Mouse (Mus musculus) ES-Bruce4 (cell line): ENCODE results near the gene Kif3a.

Experiments used
- CTCF ChIP-seq: IDR thresholded peaks from one replicate; pipeline ENCODE4 v1.8.1; 2011; ENCODE audit warnings: low read depth, low read length
- EP300 ChIP-seq: IDR thresholded peaks from 2 replicates; pipeline ENCODE4 v1.6.1; 2011; ENCODE audit warnings: low read depth, low read length; ENCODE audit not compliant: insufficient read depth
- POLR2A ChIP-seq: IDR thresholded peaks from one replicate; pipeline ENCODE4 v1.8.1; 2011; ENCODE audit warnings: low read length; ENCODE audit not compliant: insufficient read depth

DNA sequence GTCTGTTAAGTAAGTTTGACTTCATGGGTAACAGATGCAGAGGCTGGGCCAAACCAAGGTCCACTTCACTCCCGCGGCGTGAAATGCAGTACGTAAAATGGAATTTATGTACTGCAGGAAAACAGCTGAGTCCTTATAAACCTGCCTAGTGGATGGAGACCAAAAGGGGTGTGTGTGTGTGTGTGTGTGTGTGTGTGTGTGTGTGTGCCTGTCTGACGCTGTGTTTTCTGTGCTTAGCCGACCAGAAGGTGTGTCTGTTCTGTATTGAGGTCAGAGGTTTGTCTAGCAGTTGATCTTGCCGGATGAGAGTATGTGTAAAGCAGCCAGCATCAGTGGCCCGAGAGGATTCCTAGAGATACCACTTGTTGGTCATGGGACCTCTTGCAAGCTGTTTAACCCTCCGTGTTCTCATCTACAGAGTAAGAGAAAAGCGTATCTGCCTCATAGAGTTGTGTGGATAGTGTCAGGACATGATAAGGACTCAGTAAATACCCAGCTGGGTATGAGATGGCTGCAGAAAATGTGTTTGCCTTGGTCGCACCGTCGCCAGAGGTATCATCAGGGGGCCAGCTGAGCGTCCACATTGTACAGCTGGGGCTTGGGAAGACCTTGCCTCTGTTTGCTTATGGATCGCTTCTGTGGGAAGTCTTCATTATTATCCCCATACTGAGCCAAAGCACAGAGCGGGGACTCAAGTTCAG lies 45.9 kb upstream of the Kif3a start:
- no peak for TF ChIP-seq CTCF
- no peak for TF ChIP-seq POLR2A
- no peak for TF ChIP-seq EP300
